Mouse (Mus musculus) brain, embryonic 14.5 days (tissue): Measurements from ENCODE around the gene Cpne9. TPM values are rescaled to one million over a fixed set of nuclear protein-coding genes. Genes with fewer than 3 reads are reported as not detected.

Source experiments
- DNase-seq: peaks from one replicate; pipeline ENCODE4 v3.0.0-alpha.2; 2011; ENCODE audit warnings: low read depth
- CTCF ChIP-seq: fragments of 200-500 bp; IDR thresholded peaks from 2 replicates; pipeline ENCODE4 v1.5.1; 2012; ENCODE audit warnings: inconsistent platforms, mild to moderate bottlenecking, moderate library complexity, borderline replicate concordance; ENCODE audit not compliant: insufficient read depth, insufficient read length; ENCODE audit errors: extremely low read depth
- POLR2A ChIP-seq: fragments of 200-500 bp; IDR thresholded peaks from 2 replicates; pipeline ENCODE4 v1.6.1; 2012; ENCODE audit warnings: mild to moderate bottlenecking, inconsistent platforms, borderline replicate concordance; ENCODE audit not compliant: poor library complexity, insufficient read depth, insufficient read length, severe bottlenecking; ENCODE audit errors: extremely low read depth
- polyA plus RNA-seq: library from polyadenylated mRNA; depleted of rRNA; stranded (reverse); fragments of >200 nt; gene quantifications from 2 replicates; pipeline ENCODE4 v1.2.3, GENCODE M21; 2012; rRNA removed

Gene Cpne9
- 2.1 and 4.2 TPM in 2 replicates for polyA plus RNA-seq

- TF ChIP-seq POLR2A (no peak), CTCF (peak; percentile 5; the same call in 1 of the 2 replicates)
- DNase-seq = peak; percentile 52
These were observed at the start of gene Cpne9 for GRCm38 (mm10) chr6:113282101-113282802. Gene Cpne9 (plus strand): TSS chr6:113282307.

GRCm38 (mm10) chr6:113235141-113235540 lies 47.0 kb upstream of the Cpne9 start:
- DNase-seq = no peak
- TF ChIP-seq POLR2A (no peak), CTCF (no peak)

GRCm38 (mm10) chr6:113237542-113238270 lies 44.4 kb upstream of the Cpne9 start, which contains the start of gene Mtmr14:
Gene Mtmr14 (plus strand): TSS chr6:113237843.
- peak; percentile 40; the same call in 1 of the 2 replicates for TF ChIP-seq POLR2A
- no peak for TF ChIP-seq CTCF
- peak; percentile 99 for DNase-seq

- no peak for DNase-seq
- TF ChIP-seq POLR2A = no peak
- TF ChIP-seq CTCF = no peak
These were observed 43.7 kb upstream of the Cpne9 start for GRCm38 (mm10) chr6:113238442-113238841.

- TF ChIP-seq POLR2A = no peak
- no peak for TF ChIP-seq CTCF
- DNase-seq = peak; percentile 11
These were observed 39.4 kb upstream of the Cpne9 start for GRCm38 (mm10) chr6:113242753-113243152.

GRCm38 (mm10) chr6:113245585-113245984 lies 36.5 kb upstream of the Cpne9 start:
- TF ChIP-seq CTCF = no peak
- no peak for TF ChIP-seq POLR2A
- DNase-seq = no peak

GRCm38 (mm10) chr6:113250786-113251185 lies 31.3 kb upstream of the Cpne9 start:
- DNase-seq = no peak
- TF ChIP-seq CTCF = no peak
- TF ChIP-seq POLR2A = no peak

- no peak for DNase-seq
- TF ChIP-seq CTCF (no peak), POLR2A (no peak)
These were observed 30.2 kb upstream of the Cpne9 start for GRCm38 (mm10) chr6:113251921-113252320.

- TF ChIP-seq CTCF (no peak), POLR2A (no peak)
- no peak for DNase-seq
These were observed 27.2 kb upstream of the Cpne9 start for GRCm38 (mm10) chr6:113254899-113255298.

- no peak for DNase-seq
- TF ChIP-seq POLR2A (no peak), CTCF (no peak)
These were observed 20.8 kb upstream of the Cpne9 start for GRCm38 (mm10) chr6:113261174-113261858.

GRCm38 (mm10) chr6:113263531-113263930 lies 18.6 kb upstream of the Cpne9 start:
- TF ChIP-seq POLR2A = no peak
- no peak for TF ChIP-seq CTCF

More at GRCm38 (mm10) chr6:113263531-113263930, 18.6 kb upstream of the Cpne9 start:
- peak; percentile 13 for DNase-seq
